Mouse (Mus musculus): ENCODE results near the gene Pdxk. TPM values are rescaled to one million over a fixed set of nuclear protein-coding genes. Genes with fewer than 3 reads are reported as not detected.

Gene Pdxk
- total and polyA plus RNA-seq, 3 experiments, result 4.3 to 6.8 (median 6.4) TPM

- H3K79me2 ChIP-seq (replicated peaks; ENCODE audit: control insufficient read depth, extremely low read depth, insufficient read depth, poor library complexity, severe bottlenecking), result no peaks in the 10 kb centered on the region
- dilution Hi-C loops (cut with MboI; ENCODE audit: extremely low pct_ligation_motif_present, extremely low pct_unique_long_range_greater_than_20kb, low sequenced_read_pairs), result no loop called here
These were observed 62.4 kb downstream of the Pdxk start for GRCm38 (mm10) chr10:78402301-78402922.

DNA sequence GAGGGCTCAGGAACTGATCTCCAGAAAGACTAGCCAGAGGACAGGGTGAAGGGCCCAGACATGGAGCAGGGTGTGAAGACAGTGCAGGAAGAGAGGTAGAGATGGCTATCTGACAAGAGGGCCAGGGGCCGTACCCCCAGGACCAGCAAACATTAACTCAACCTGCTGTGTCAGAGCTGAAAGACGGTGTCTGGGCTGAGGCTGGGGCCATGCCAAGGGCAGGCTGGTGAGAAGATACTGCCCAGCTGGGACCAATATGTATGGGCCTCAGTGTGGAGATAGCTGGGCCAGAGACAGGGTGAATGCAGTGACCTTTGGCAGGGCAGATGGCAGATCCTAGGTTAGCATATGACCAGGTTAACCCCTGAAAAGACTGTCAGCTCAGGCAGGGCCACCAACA is 63.6 kb downstream of the Pdxk start:
- Histone ChIP-seq H3K9me3 (replicated peaks; ENCODE audit: low read length) (peaks cover 3% of the 10 kb centered on the region), H3K9ac (ENCODE audit: insufficient read depth, low read depth) (no peak overlapping the region), H3K4me3 (replicated peaks in 1 of 3; ENCODE audit: low read depth in 2 of 3, low read length in 2 of 3, poor library complexity in 1 of 3) (no peak overlapping the region), H3K4me2 (ENCODE audit: insufficient read depth, low read depth, poor library complexity, severe bottlenecking) (no peak overlapping the region), H3K27me3 (replicated peaks) (no peaks in the 10 kb centered on the region), H3K79me2 (replicated peaks; ENCODE audit: control insufficient read depth, extremely low read depth, insufficient read depth, poor library complexity, severe bottlenecking) (no peaks in the 10 kb centered on the region), H3K27ac (ENCODE audit: insufficient read depth, low read depth) (no peak overlapping the region), H3K36me3 (replicated peaks in 1 of 2; ENCODE audit: control insufficient read depth in 1 of 2, insufficient read depth in 1 of 2, low read length in 1 of 2) (peaks cover 68 to 74% of the 10 kb centered on the region in 2 experiments), H3K4me1 (ENCODE audit: control insufficient read depth in 1 of 2, insufficient read depth in 2 of 2) (peaks cover 7 to 44% of the 10 kb centered on the region in 2 experiments)
- in situ Hi-C loops (cut with MboI; ENCODE audit: low pct_ligation_motif_present, low pct_unique_long_range_greater_than_20kb, low sequenced_read_pairs), result no loop called here
- dilution Hi-C loops (cut with MboI; ENCODE audit: extremely low pct_ligation_motif_present, extremely low pct_unique_long_range_greater_than_20kb, low sequenced_read_pairs), result no loop called here
- TF ChIP-seq MAFK (IDR thresholded peaks at IDR 0.05; ENCODE audit: insufficient replicate concordance, low read length), result no peak
- no peak for TF ChIP-seq TCF12 (IDR thresholded peaks at IDR 0.05; ENCODE audit: low read depth, low read length)
- no peak for TF ChIP-seq ZKSCAN1 (IDR thresholded peaks at IDR 0.05; ENCODE audit: borderline replicate concordance, low read depth, low read length)
- no peak for TF ChIP-seq POLR2AphosphoS2 (IDR thresholded peaks at IDR 0.05; ENCODE audit: low read depth, low read length)
- TF ChIP-seq ZC3H11A (IDR thresholded peaks at IDR 0.05; ENCODE audit: low read depth, low read length), result no peak
- no peak for TF ChIP-seq BHLHE40 (IDR thresholded peaks at IDR 0.05; ENCODE audit: low read depth, low read length)
- no peak for TF ChIP-seq ELF1 (IDR thresholded peaks at IDR 0.05; ENCODE audit: low read depth, low read length)
- no peak for TF ChIP-seq JUND (conservative IDR thresholded peaks at IDR 0.05; ENCODE audit: low read depth, low read length)
- no peak for TF ChIP-seq SMC3 (IDR thresholded peaks at IDR 0.05; ENCODE audit: low read depth, low read length)
- no peak for TF ChIP-seq CTCF (conservative IDR thresholded peaks at IDR 0.05 in 1 of 2, IDR thresholded peaks at IDR 0.05 in 1 of 2; ENCODE audit: low read depth in 2 of 2, low read length in 2 of 2)
- TF ChIP-seq HCFC1 (IDR thresholded peaks at IDR 0.05; ENCODE audit: low read depth, low read length), result no peak
- TF ChIP-seq IRF4 (IDR thresholded peaks at IDR 0.05; ENCODE audit: low read depth, low read length), result no peak
- no peak for TF ChIP-seq JUN (IDR thresholded peaks at IDR 0.05; ENCODE audit: insufficient read depth, low read depth, low read length)
- TF ChIP-seq CHD2 (IDR thresholded peaks at IDR 0.05; ENCODE audit: low read length), result no peak
- TF ChIP-seq ETS1 (conservative IDR thresholded peaks at IDR 0.05; ENCODE audit: low read depth, low read length), result no peak
- no peak for TF ChIP-seq POLR2A (IDR thresholded peaks at IDR 0.05; ENCODE audit: low read depth, low read length)
- no peak for DNase-seq (ENCODE audit: extremely low read depth)

More at GRCm38 (mm10) chr10:78402301-78402922, 62.4 kb downstream of the Pdxk start:
- in situ Hi-C loops (cut with MboI; ENCODE audit: low pct_ligation_motif_present, low pct_unique_long_range_greater_than_20kb, low sequenced_read_pairs), result no loop called here
- H3K9ac ChIP-seq (ENCODE audit: insufficient read depth, low read depth), result no peak overlapping the region
- H3K36me3 ChIP-seq (replicated peaks in 1 of 2; ENCODE audit: control insufficient read depth in 1 of 2, insufficient read depth in 1 of 2, low read length in 1 of 2), result peaks cover 79 to 87% of the 10 kb centered on the region in 2 experiments
- peaks cover 7 to 50% of the 10 kb centered on the region in 2 experiments for H3K4me1 ChIP-seq (ENCODE audit: control insufficient read depth in 1 of 2, insufficient read depth in 2 of 2)
- DNase-seq (ENCODE audit: extremely low read depth), result no peak
- no peak overlapping the region for H3K27ac ChIP-seq (ENCODE audit: insufficient read depth, low read depth)
- H3K9me3 ChIP-seq (replicated peaks; ENCODE audit: low read length), result peaks cover 3% of the 10 kb centered on the region
- no peaks in the 10 kb centered on the region for H3K27me3 ChIP-seq (replicated peaks)
- no peak overlapping the region for H3K4me2 ChIP-seq (ENCODE audit: insufficient read depth, low read depth, poor library complexity, severe bottlenecking)
- H3K4me3 ChIP-seq (replicated peaks in 1 of 3; ENCODE audit: low read depth in 2 of 3, low read length in 2 of 3, poor library complexity in 1 of 3), result no peak overlapping the region
- TF ChIP-seq TBP (conservative IDR thresholded peaks at IDR 0.05; ENCODE audit: low read depth, low read length) (no peak), ZNF384 (IDR thresholded peaks at IDR 0.05; ENCODE audit: low read depth, low read length) (no peak), SMC3 (IDR thresholded peaks at IDR 0.05; ENCODE audit: low read depth, low read length) (no peak), MXI1 (IDR thresholded peaks at IDR 0.05; ENCODE audit: low read depth, low read length) (no peak), ZC3H11A (IDR thresholded peaks at IDR 0.05; ENCODE audit: low read depth, low read length) (no peak), E2F4 (IDR thresholded peaks at IDR 0.05; ENCODE audit: insufficient replicate concordance, low read depth, low read length) (no peak), CHD2 (IDR thresholded peaks at IDR 0.05; ENCODE audit: low read length) (no peak), MAZ (IDR thresholded peaks at IDR 0.05; ENCODE audit: low read depth, low read length) (no peak), RAD21 (IDR thresholded peaks at IDR 0.05; ENCODE audit: low read depth, low read length) (no peak), UBTF (IDR thresholded peaks at IDR 0.05; ENCODE audit: low read depth, low read length) (no peak), CHD1 (IDR thresholded peaks at IDR 0.05; ENCODE audit: low read depth, low read length) (no peak), MAX (IDR thresholded peaks at IDR 0.05; ENCODE audit: low read length) (no peak)
